Mouse (Mus musculus) erythroblast, embryonic 14.5 days (primary cell): ENCODE data around the gene Pa2g4.

ENCODE experiments used
- GATA1 ChIP-seq: IDR thresholded peaks from 2 replicates; pipeline ENCODE4 v1.6.1; 2012; ENCODE audit warnings: low read length, inconsistent platforms, mixed read lengths
- TAL1 ChIP-seq: IDR thresholded peaks from 3 replicates; pipeline ENCODE4 v1.6.1; 2012; ENCODE audit warnings: low read length, inconsistent platforms, mixed read lengths

GRCm38 (mm10) chr10:128525671-128526308 is 40.0 kb downstream of the Pa2g4 start, which contains the start of gene Esyt1:
- TF ChIP-seq GATA1 (no peak), TAL1 (no peak)
